Mouse (Mus musculus): ENCODE data around the gene Mtss1l. TPM values are rescaled to one million over a fixed set of nuclear protein-coding genes. Genes with fewer than 3 reads are reported as not detected.

The Mtss1l gene
- polyA plus RNA-seq, 1 experiment from 2014 or later = 11.2 TPM

GRCm38 (mm10) chr8:110741816-110742451 is 20.7 kb downstream of the Mtss1l start:
- WGBS = 77% methylated on average over 15 of the region's 15 CpGs
- Histone ChIP-seq H3K27ac (ENCODE audit: low read depth, low read length) (no peak overlapping the region), H3K4me3 (ENCODE audit: low read length) (no peak overlapping the region), H3K4me1 (ENCODE audit: control insufficient read depth, insufficient read depth, low read length) (no peaks in the 10 kb centered on the region), H3K27me3 (ENCODE audit: control insufficient read depth, insufficient read depth, low read length) (no peaks in the 10 kb centered on the region), H3K9ac (ENCODE audit: low read depth, low read length) (no peak overlapping the region), H3K9me3 (ENCODE audit: control insufficient read depth, low read length) (no peaks in the 10 kb centered on the region), H3K36me3 (ENCODE audit: control insufficient read depth, insufficient read depth, low read length) (peaks cover 38% of the 10 kb centered on the region), H3K4me2 (replicated peaks; ENCODE audit: low read depth, low read length) (no peak overlapping the region)
- no peak for ATAC-seq (ENCODE audit: low FRiP score, low TSS enrichment)

DNA sequence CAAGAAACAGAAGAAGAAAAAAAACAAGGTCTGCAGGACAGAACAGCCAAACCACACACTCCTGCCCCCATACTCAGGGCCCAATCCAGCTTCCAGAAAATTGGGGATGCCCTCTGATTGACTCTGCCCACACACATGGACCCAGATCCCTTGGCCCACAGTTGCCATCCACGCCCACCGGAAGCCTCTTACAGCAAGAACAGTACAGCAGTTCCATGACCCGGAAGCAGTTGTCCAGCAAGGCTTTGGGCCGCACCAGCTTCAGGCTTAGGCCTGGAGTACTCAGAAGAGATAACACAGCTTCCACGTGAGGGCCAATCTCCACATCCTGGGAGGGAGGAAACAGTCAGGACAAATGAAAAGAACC is 21.2 kb downstream of the Mtss1l start:
- no peak overlapping the region for H3K4me3 ChIP-seq (ENCODE audit: low read length)
- no peak overlapping the region for H3K9ac ChIP-seq (ENCODE audit: low read depth, low read length)
- no peak overlapping the region for H3K4me2 ChIP-seq (replicated peaks; ENCODE audit: low read depth, low read length)
- WGBS = 89% methylated on average over 5 of the region's 5 CpGs
- H3K9me3 ChIP-seq (ENCODE audit: control insufficient read depth, low read length) = no peaks in the 10 kb centered on the region
- no peak overlapping the region for H3K27ac ChIP-seq (ENCODE audit: low read depth, low read length)
- H3K36me3 ChIP-seq (ENCODE audit: control insufficient read depth, insufficient read depth, low read length) = peaks cover 33% of the 10 kb centered on the region
- no peaks in the 10 kb centered on the region for H3K4me1 ChIP-seq (ENCODE audit: control insufficient read depth, insufficient read depth, low read length)
- no peak for ATAC-seq (ENCODE audit: low FRiP score, low TSS enrichment)
- H3K27me3 ChIP-seq (ENCODE audit: control insufficient read depth, insufficient read depth, low read length) = no peaks in the 10 kb centered on the region

DNA sequence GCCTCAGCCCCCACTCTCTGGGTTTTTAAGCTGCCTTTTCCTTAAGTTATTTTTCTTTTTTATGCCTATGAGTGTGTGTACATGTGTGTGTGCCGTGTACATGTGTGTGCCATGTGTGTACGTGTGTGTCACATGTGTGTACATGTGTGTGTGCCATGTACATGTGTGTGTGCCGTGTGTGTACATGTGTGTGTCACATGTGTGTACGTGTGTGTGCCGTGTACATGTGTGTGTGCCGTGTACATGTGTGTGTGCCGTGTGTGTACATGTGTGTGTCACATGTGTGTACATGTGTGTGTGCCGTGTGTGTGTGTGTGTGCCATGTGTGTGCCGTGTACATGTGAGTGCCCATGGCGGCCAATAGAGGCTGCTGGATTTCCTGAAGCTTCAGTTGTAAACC is 23.9 kb downstream of the Mtss1l start:
- H3K4me3 ChIP-seq (ENCODE audit: low read length) = no peak overlapping the region
- H3K9ac ChIP-seq (ENCODE audit: low read depth, low read length) = no peak overlapping the region
- H3K4me2 ChIP-seq (replicated peaks; ENCODE audit: low read depth, low read length) = no peak overlapping the region
- no peaks in the 10 kb centered on the region for H3K27me3 ChIP-seq (ENCODE audit: control insufficient read depth, insufficient read depth, low read length)
- no peaks in the 10 kb centered on the region for H3K9me3 ChIP-seq (ENCODE audit: control insufficient read depth, low read length)
- no peaks in the 10 kb centered on the region; the same call in 1 of the 2 replicates for H3K4me1 ChIP-seq (ENCODE audit: control insufficient read depth, insufficient read depth, low read length)
- peaks cover 6% of the 10 kb centered on the region; the same call in 1 of the 2 replicates for H3K36me3 ChIP-seq (ENCODE audit: control insufficient read depth, insufficient read depth, low read length)
- WGBS = 93% methylated on average over 10 of the region's 10 CpGs
- no peak overlapping the region for H3K27ac ChIP-seq (ENCODE audit: low read depth, low read length)
- no peak for ATAC-seq (ENCODE audit: low FRiP score, low TSS enrichment)

DNA sequence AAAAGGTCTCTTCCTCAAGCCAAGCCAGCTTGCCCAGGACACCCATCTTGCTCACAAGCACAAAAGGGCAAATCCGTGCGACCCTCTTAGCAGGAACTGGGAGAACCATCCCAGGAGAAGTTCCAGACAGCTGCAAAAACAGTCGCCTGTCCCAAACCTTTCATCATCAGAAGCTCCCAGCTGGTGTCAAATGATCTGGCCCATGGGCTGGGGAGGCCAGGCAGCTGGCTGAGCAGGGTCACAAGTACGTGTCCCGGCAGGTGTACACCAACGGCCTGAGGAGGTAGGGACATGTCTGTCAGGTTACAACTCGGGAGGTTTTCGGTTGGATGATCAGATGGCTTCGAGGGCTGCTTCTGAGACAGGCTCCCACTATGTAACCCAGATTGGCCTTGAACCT is 25.4 kb downstream of the Mtss1l start:
- 20% methylated on average over 9 of the region's 9 CpGs for WGBS
- no peaks in the 10 kb centered on the region; the same call in 1 of the 2 replicates for H3K4me1 ChIP-seq (ENCODE audit: control insufficient read depth, insufficient read depth, low read length)
- no peaks in the 10 kb centered on the region for H3K9me3 ChIP-seq (ENCODE audit: control insufficient read depth, low read length)
- ATAC-seq (ENCODE audit: low FRiP score, low TSS enrichment) = 0 out of 2 replicates have a peak, but pooled peaks have one; percentile 21
- H3K27ac ChIP-seq (ENCODE audit: low read depth, low read length) = no peak overlapping the region; the same call in 1 of the 2 replicates
- H3K36me3 ChIP-seq (ENCODE audit: control insufficient read depth, insufficient read depth, low read length) = no peaks in the 10 kb centered on the region
- no peak overlapping the region for H3K9ac ChIP-seq (ENCODE audit: low read depth, low read length)
- H3K4me2 ChIP-seq (replicated peaks; ENCODE audit: low read depth, low read length) = no peak overlapping the region
- H3K4me3 ChIP-seq (ENCODE audit: low read length) = no peak overlapping the region
- no peaks in the 10 kb centered on the region for H3K27me3 ChIP-seq (ENCODE audit: control insufficient read depth, insufficient read depth, low read length)

DNA sequence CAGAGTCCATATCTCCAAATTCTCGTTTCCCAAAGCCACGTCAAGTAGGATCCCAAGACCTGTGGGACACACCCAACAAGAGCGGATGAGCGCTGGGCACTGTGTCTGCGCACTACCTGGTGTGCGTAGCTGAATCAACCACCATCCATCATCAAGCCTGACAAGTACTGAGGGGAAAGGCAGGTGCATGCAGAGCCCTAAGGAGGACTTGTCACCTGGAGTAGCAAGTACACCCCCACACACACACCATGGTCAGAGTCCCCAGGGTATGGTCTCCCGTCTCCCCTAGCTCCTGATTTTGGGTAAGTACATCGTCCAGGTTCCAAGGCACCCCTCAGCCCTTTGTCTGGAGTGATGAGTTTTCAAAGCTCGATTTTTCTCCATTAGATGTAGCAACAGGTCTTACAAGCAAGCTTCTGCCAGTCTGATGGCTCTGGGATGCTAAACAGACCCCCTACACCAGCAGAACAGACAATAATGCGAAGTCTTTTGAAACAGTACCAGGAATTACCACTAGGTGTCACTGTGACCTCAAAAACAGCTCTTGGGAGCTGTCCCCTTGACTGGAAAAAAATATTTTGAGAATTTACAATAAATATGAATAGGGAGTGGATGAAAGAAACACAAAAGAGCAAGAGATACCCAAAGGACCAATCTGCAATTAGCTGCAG is 28.4 kb downstream of the Mtss1l start:
- 59% methylated on average over 10 of the region's 10 CpGs for WGBS
- Histone ChIP-seq H3K27me3 (ENCODE audit: control insufficient read depth, insufficient read depth, low read length) (no peaks in the 10 kb centered on the region), H3K4me1 (ENCODE audit: control insufficient read depth, insufficient read depth, low read length) (peaks cover 1% of the 10 kb centered on the region; the same call in 1 of the 2 replicates), H3K9me3 (ENCODE audit: control insufficient read depth, low read length) (no peaks in the 10 kb centered on the region), H3K4me3 (ENCODE audit: low read length) (no peak overlapping the region), H3K9ac (ENCODE audit: low read depth, low read length) (no peak overlapping the region), H3K27ac (ENCODE audit: low read depth, low read length) (no peak overlapping the region), H3K36me3 (ENCODE audit: control insufficient read depth, insufficient read depth, low read length) (no peaks in the 10 kb centered on the region), H3K4me2 (replicated peaks; ENCODE audit: low read depth, low read length) (no peak overlapping the region)
- peak; percentile 10; the same call in 1 of the 2 replicates for ATAC-seq (ENCODE audit: low FRiP score, low TSS enrichment)

DNA sequence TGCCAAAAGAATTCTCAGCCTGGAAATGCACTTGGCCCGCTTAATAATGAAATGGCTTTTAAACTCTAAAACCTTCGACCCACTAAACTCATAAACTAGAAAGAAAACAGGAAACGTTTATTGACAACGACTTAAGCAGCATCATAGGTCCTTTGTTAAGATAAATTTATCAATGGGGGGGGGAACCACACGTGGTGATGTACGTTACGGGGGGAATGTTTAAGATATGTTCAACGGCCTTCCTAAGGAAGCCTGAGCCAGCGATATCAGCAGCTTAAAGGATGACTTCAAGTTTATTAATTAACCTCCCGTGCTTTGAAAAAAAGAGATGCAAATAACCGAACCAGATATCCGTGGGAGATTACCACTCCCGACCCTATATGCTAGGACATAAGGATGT is 29.0 kb downstream of the Mtss1l start:
- H3K4me3 ChIP-seq (ENCODE audit: low read length) = no peak overlapping the region
- no peak overlapping the region for H3K9ac ChIP-seq (ENCODE audit: low read depth, low read length)
- no peaks in the 10 kb centered on the region for H3K9me3 ChIP-seq (ENCODE audit: control insufficient read depth, low read length)
- H3K4me2 ChIP-seq (replicated peaks; ENCODE audit: low read depth, low read length) = no peak overlapping the region
- H3K27me3 ChIP-seq (ENCODE audit: control insufficient read depth, insufficient read depth, low read length) = no peaks in the 10 kb centered on the region
- 36% methylated on average over 13 of the region's 13 CpGs for WGBS
- no peak for ATAC-seq (ENCODE audit: low FRiP score, low TSS enrichment)
- peaks cover 7% of the 10 kb centered on the region; the same call in 1 of the 2 replicates for H3K4me1 ChIP-seq (ENCODE audit: control insufficient read depth, insufficient read depth, low read length)
- H3K27ac ChIP-seq (ENCODE audit: low read depth, low read length) = no peak overlapping the region
- H3K36me3 ChIP-seq (ENCODE audit: control insufficient read depth, insufficient read depth, low read length) = no peaks in the 10 kb centered on the region

DNA sequence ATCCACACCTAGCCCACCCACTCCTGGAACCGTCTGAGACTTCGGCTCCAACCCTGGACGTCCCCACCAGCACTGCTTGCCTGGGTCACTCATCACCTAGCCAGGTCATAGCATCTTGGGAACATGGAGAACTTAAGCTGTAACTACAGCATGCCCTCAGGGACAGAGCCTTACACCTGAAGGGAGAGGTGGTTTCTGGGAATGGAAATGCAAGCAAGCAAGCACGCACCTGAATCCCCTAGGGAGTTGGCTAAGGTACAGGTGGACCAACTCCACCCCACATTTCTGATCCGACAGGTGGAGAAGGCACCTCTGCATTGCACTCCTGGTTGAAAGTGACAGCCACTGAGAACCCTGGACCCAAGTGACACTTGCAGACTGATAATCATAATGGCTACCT is 30.2 kb downstream of the Mtss1l start:
- Histone ChIP-seq H3K27ac (ENCODE audit: low read depth, low read length) (no peak overlapping the region), H3K4me2 (replicated peaks; ENCODE audit: low read depth, low read length) (no peak overlapping the region), H3K9ac (ENCODE audit: low read depth, low read length) (no peak overlapping the region), H3K9me3 (ENCODE audit: control insufficient read depth, low read length) (no peaks in the 10 kb centered on the region), H3K4me1 (ENCODE audit: control insufficient read depth, insufficient read depth, low read length) (peaks cover 9% of the 10 kb centered on the region; the same call in 1 of the 2 replicates), H3K4me3 (ENCODE audit: low read length) (no peak overlapping the region), H3K36me3 (ENCODE audit: control insufficient read depth, insufficient read depth, low read length) (no peaks in the 10 kb centered on the region), H3K27me3 (ENCODE audit: control insufficient read depth, insufficient read depth, low read length) (no peaks in the 10 kb centered on the region)
- no peak for ATAC-seq (ENCODE audit: low FRiP score, low TSS enrichment)
- WGBS = 74% methylated on average over 5 of the region's 5 CpGs

GRCm38 (mm10) chr8:110754713-110755112 is 33.4 kb downstream of the Mtss1l start:
- no peak overlapping the region for H3K27ac ChIP-seq (ENCODE audit: low read depth, low read length)
- 54% methylated on average over 4 of the region's 4 CpGs for WGBS

GRCm38 (mm10) chr8:110755511-110756170 is 34.4 kb downstream of the Mtss1l start:
- H3K4me3 ChIP-seq (ENCODE audit: low read length) = no peak overlapping the region
- WGBS = 62% methylated on average over 15 of the region's 15 CpGs
- H3K4me1 ChIP-seq (ENCODE audit: control insufficient read depth, insufficient read depth, low read length) = peaks cover 9% of the 10 kb centered on the region; the same call in 1 of the 2 replicates
- H3K27ac ChIP-seq (ENCODE audit: low read depth, low read length) = no peak overlapping the region
- no peaks in the 10 kb centered on the region for H3K36me3 ChIP-seq (ENCODE audit: control insufficient read depth, insufficient read depth, low read length)
- no peak overlapping the region for H3K9ac ChIP-seq (ENCODE audit: low read depth, low read length)
- ATAC-seq (ENCODE audit: low FRiP score, low TSS enrichment) = no peak
- no peak overlapping the region for H3K4me2 ChIP-seq (replicated peaks; ENCODE audit: low read depth, low read length)
- H3K9me3 ChIP-seq (ENCODE audit: control insufficient read depth, low read length) = no peaks in the 10 kb centered on the region
- H3K27me3 ChIP-seq (ENCODE audit: control insufficient read depth, insufficient read depth, low read length) = no peaks in the 10 kb centered on the region

More at GRCm38 (mm10) chr8:110754713-110755112, 33.4 kb downstream of the Mtss1l start:
- H3K9me3 ChIP-seq (ENCODE audit: control insufficient read depth, low read length) = no peaks in the 10 kb centered on the region
- H3K4me3 ChIP-seq (ENCODE audit: low read length) = no peak overlapping the region
- H3K4me2 ChIP-seq (replicated peaks; ENCODE audit: low read depth, low read length) = no peak overlapping the region
- ATAC-seq (ENCODE audit: low FRiP score, low TSS enrichment) = peak; percentile 59; the same call in 1 of the 2 replicates
- peaks cover 9% of the 10 kb centered on the region; the same call in 1 of the 2 replicates for H3K4me1 ChIP-seq (ENCODE audit: control insufficient read depth, insufficient read depth, low read length)
- H3K9ac ChIP-seq (ENCODE audit: low read depth, low read length) = no peak overlapping the region
- H3K27me3 ChIP-seq (ENCODE audit: control insufficient read depth, insufficient read depth, low read length) = no peaks in the 10 kb centered on the region
- no peaks in the 10 kb centered on the region for H3K36me3 ChIP-seq (ENCODE audit: control insufficient read depth, insufficient read depth, low read length)

All from kidney, embryonic 14.5 days (tissue).